Mouse (Mus musculus): Measurements from ENCODE around the gene Ptges3. TPM values are rescaled to one million over a fixed set of nuclear protein-coding genes. Genes with fewer than 3 reads are reported as not detected.

Ptges3 gene
- polyA plus RNA-seq, 1 experiment from 2014 or later: 401 TPM

DNA sequence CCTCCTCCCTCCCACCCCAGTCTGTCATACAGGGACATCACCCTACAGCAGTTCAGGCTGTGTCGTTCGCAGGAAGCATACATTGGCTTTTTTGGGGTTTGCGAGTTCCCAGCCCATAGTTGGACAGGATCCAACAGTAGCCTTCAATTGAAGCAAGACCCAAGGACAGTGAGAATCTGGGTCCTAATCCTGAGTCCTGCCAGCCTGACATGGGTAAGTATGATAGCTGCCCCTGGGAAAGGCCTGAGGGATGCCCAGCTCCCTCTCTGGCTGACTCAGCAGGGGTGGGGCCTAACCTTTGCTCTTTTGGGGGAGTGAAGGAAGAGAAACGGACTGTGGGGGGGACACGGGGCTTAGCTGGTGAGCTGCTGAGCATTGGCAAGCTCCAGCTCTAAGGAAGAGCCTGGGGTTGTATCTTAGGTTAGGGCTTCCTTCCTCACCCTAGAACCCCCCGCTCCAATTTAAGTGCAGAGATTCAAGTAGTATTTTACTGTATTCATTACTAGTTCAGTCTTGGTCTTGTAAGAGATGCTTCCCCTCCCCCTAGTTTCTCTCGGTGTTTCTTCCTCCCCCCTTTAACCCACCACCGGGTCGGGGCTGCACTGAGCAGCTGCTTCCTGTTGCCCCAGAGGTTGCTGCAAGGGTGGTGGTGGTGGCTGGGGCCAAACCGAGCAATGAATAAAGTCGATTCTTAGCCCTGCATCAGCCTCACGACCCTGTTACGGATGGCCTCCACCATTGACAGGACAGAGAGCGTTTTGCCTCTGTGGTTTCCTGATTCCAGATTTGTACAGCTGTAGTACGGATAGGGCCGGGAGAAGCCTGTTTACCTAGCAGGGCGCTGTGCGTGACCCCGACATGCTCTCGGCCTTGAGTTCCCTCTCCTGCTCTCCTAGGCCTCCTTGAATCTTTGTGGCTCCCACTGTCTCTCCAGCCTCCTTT lies 33.1 kb downstream of the Ptges3 start, which contains the start of gene Baz2a:
Baz2a (plus strand) TSS at position 14 of the 942 bp plus-strand sequence.
- peak; percentile 88 for DNase-seq (ENCODE audit: low spot score)

GRCm38 (mm10) chr10:128092506-128093495 lies 34.0 kb downstream of the Ptges3 start:
- peak; percentile 78 for DNase-seq (ENCODE audit: low spot score)

DNA sequence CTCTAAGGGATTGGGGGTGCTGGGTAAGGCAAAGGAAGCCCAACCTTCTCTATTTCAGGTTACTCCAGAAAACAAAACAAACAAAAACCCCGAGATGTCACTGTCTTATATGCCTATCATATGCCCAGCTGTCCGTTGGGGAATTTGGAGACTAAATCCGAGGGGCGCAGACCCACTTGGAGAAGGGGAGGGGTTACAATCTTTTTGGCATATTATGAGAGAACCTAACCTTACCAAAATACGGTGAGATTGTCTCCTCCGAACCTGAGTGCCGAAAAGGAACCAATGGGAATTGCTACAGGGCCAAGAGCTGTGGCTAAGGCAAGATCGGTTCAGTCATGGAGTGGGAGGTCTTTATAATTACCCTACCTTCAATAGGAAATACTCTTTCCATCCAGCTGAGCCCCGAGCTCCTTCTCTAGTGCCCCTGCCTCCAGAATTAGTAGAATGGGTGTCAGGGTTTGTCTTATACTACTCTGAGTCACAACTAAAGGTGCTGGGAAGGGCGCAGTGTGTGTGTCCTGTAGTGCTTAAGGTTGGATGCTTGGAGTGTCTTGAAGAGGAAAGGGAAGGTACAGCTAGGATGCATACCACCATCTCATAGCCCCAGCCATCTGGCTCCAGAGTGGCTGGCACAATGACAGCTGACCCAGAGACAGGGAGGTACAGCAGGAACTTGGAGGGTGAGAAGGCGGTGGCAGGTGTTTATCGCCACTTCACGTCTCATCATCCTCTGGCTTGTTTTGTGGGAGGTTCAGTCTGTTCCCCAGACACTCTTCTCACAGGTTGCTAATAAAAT lies 34.9 kb downstream of the Ptges3 start:
- DNase-seq (ENCODE audit: low spot score): peak; percentile 45

- DNase-seq (ENCODE audit: low spot score): peak; percentile 93
These were observed 35.7 kb downstream of the Ptges3 start for GRCm38 (mm10) chr10:128094340-128094968.

- DNase-seq (ENCODE audit: low spot score): no peak
These were observed 36.4 kb downstream of the Ptges3 start for GRCm38 (mm10) chr10:128095003-128095636.

DNA sequence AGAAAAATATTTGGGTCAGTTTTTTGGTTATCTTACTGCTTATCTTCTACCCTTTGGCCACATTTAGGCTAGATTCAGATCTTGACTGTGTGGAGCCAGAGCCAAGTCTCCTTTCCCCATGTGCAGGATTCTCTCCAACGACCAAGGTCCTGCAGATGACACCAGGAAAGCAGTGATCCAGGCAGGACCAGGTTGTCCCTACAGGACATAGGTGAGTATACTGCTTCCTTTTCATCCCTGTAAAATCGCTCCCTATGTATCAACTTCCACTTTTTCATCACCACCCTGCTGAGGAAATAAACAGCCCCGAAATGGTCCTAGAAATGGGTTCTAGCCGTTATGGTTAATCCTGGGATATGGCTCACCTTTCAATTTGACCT lies 37.5 kb downstream of the Ptges3 start:
- no peak for DNase-seq (ENCODE audit: low spot score)

- DNase-seq (ENCODE audit: low spot score): peak; percentile 90
These were observed 38.2 kb downstream of the Ptges3 start for GRCm38 (mm10) chr10:128096693-128097586.

GRCm38 (mm10) chr10:128097587-128097971 lies 38.8 kb downstream of the Ptges3 start:
- peak; percentile 74 for DNase-seq (ENCODE audit: low spot score)

DNA sequence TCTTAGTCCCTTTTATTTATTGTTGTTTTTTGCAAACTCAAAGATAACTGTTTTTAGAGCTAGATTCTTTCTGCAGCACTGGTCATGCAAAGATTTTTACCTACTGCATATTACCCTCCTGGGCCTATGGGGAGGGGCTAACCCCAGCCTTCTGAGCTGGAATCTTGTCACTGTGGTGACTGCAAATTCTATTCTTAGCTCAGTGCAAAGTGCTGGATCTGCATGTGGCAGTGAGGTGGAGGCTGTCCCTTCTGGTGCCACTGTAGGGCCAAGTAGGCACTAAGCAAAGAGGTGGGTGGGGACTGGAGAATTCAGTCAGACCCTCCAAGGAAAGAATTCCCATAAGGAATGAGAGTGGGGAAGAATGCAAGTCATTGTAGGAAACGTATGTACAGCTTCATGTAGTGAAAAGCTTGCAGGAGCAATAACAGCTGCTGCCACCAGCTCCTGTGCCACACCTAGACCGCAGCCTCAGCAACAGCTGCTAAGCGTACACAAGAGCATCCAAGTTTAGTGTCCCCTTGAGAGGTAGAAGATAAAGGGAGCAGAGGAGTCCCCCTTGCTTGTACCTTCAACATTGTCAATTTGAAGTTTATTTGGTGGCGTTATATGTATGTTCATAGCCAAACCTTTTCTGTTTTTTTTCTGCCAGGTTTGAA lies 51.5 kb downstream of the Ptges3 start:
- DNase-seq (ENCODE audit: low spot score): no peak

- no peak for DNase-seq (ENCODE audit: low spot score)
These were observed 52.5 kb downstream of the Ptges3 start for GRCm38 (mm10) chr10:128111227-128111626.

DNA sequence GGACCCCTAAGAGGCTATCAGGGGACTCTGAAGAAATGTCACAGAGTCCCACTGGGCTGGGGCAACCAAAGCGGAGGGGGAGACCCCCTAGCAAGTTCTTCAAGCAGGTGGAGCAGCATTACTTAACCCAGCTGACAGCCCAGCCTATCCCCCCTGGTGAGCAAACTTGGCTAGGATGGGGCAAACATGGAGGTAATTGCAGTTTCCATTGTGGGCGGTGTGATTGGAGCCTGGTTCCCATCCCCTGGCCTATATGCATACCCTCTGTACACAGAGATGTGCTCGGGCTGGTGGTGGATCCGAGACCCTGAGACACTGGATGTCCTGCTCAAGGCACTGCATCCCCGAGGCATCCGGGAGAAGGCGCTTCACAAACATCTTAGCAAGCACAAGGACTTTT lies 65.1 kb downstream of the Ptges3 start:
- no peak for DNase-seq (ENCODE audit: low spot score)

DNA sequence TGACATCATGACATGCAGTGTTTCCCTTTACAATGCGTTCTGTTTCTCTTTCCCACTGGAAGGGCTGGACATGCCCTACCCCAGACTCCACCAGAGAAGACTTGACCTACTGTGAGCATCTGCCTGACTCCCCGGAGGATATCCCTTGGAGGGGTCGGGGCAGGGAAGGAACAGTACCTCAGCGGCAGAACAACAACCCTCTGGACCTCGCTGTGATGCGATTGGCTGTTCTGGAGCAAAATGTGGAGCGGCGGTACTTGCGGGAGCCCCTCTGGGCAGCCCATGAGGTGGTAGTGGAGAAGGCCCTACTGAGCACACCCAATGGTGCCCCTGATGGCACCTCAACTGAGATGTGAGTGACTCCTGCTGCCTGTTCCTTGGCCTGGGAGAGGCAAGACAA lies 66.1 kb downstream of the Ptges3 start:
- DNase-seq (ENCODE audit: low spot score): no peak

DNA sequence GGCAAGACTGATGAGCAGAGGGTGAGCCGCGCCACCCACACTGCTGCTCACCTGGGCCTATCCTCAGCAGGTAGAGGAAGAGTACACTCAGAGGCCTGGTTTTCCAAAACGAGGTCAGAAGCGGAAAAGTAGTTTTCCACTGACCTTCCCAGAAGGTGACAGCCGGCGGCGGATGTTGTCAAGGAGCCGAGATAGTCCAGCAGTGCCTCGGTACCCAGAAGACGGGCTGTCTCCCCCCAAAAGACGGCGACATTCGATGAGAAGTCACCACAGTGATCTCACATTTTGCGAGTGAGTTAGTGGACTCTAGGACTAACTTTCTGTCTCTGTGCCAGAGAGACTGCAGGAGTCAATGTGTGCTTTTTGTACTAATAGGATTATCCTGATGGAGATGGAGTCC lies 67.2 kb downstream of the Ptges3 start:
- DNase-seq (ENCODE audit: low spot score): no peak

MicroRNAs encoded within 50 kb of the gene (microRNA counts, 519-probe panel; counts per million panel counts)
- 473 counts per million, percentile 71 among the panel's probes with 10 or more counts for microRNA mmu-miR-677

Small RNA genes within 50 kb of the gene (microRNA-seq; reads per million reads assigned to microRNA genes)
- 47.9 reads per million, percentile 38 among the genes with 10 or more reads in this experiment for gene Mir677 (ENCODE audit: borderline number of aligned reads)

Other genes with a start within 250 kb of the Ptges3 start
- not detected in 2 replicates for gene Rdh19, start 209.0 kb upstream of the Ptges3 start, polyA plus RNA-seq (2015; fragmentation: Nextera tagmentation; extraction: Ambion mirVana)
- gene Rdh16f2, start 192.5 kb upstream of the Ptges3 start, polyA plus RNA-seq (2015; fragmentation: Nextera tagmentation; extraction: Ambion mirVana): 0.10 TPM in 1 of 2 replicates, not detected in the other
- gene Rdh7, start 170.1 kb upstream of the Ptges3 start, polyA plus RNA-seq (2015; fragmentation: Nextera tagmentation; extraction: Ambion mirVana): not detected in 2 replicates
- 0.33 and 0.39 TPM in 2 replicates for gene Sdr9c7, start 160.4 kb upstream of the Ptges3 start, polyA plus RNA-seq (2015; fragmentation: Nextera tagmentation; extraction: Ambion mirVana)
- 0.16 and 0.22 TPM in 2 replicates for gene Hsd17b6, start 51.3 kb upstream of the Ptges3 start, polyA plus RNA-seq (2015; fragmentation: Nextera tagmentation; extraction: Ambion mirVana)
- 89.6 and 98.8 TPM in 2 replicates for gene Prim1, start 43.8 kb upstream of the Ptges3 start, polyA plus RNA-seq (2015; fragmentation: Nextera tagmentation; extraction: Ambion mirVana)
- 829 and 868 TPM in 2 replicates for gene Naca, start 23.4 kb upstream of the Ptges3 start, polyA plus RNA-seq (2015; fragmentation: Nextera tagmentation; extraction: Ambion mirVana)
- gene Atp5b, start 24.3 kb downstream of the Ptges3 start, polyA plus RNA-seq (2015; fragmentation: Nextera tagmentation; extraction: Ambion mirVana): 2,017 and 2,181 TPM in 2 replicates
- gene Baz2a, start 32.6 kb downstream of the Ptges3 start, polyA plus RNA-seq (2015; fragmentation: Nextera tagmentation; extraction: Ambion mirVana): 21.5 and 27.5 TPM in 2 replicates
- gene Rbms2, start 121.3 kb downstream of the Ptges3 start, polyA plus RNA-seq (2015; fragmentation: Nextera tagmentation; extraction: Ambion mirVana): 14.1 and 17.3 TPM in 2 replicates
- gene Gls2, start 135.5 kb downstream of the Ptges3 start, polyA plus RNA-seq (2015; fragmentation: Nextera tagmentation; extraction: Ambion mirVana): 0.78 and 1.5 TPM in 2 replicates
- gene Spryd4, start 152.9 kb downstream of the Ptges3 start, polyA plus RNA-seq (2015; fragmentation: Nextera tagmentation; extraction: Ambion mirVana): 15.4 and 17.1 TPM in 2 replicates
- gene Mip, start 166.9 kb downstream of the Ptges3 start, polyA plus RNA-seq (2015; fragmentation: Nextera tagmentation; extraction: Ambion mirVana): 0.06 TPM in 1 of 2 replicates, not detected in the other
- gene Timeless, start 173.1 kb downstream of the Ptges3 start, polyA plus RNA-seq (2015; fragmentation: Nextera tagmentation; extraction: Ambion mirVana): 51.7 and 59.7 TPM in 2 replicates
- gene Apon, start 195.1 kb downstream of the Ptges3 start, polyA plus RNA-seq (2015; fragmentation: Nextera tagmentation; extraction: Ambion mirVana): 0.28 and 0.40 TPM in 2 replicates
- gene Apof, start 209.7 kb downstream of the Ptges3 start, polyA plus RNA-seq (2015; fragmentation: Nextera tagmentation; extraction: Ambion mirVana): 0.17 TPM in 1 of 2 replicates, not detected in the other
- 22.6 and 25.1 TPM in 2 replicates for gene Stat2, start 211.6 kb downstream of the Ptges3 start, polyA plus RNA-seq (2015; fragmentation: Nextera tagmentation; extraction: Ambion mirVana)
- 2.5 and 3.1 TPM in 2 replicates for gene Il23a, start 239.8 kb downstream of the Ptges3 start, polyA plus RNA-seq (2015; fragmentation: Nextera tagmentation; extraction: Ambion mirVana)
- 26.2 and 31.8 TPM in 2 replicates for gene Pan2, start 244.4 kb downstream of the Ptges3 start, polyA plus RNA-seq (2015; fragmentation: Nextera tagmentation; extraction: Ambion mirVana)

Measured in thymus, postnatal 0 days (tissue).